Mouse (Mus musculus) midbrain, embryonic 13.5 days (tissue): ENCODE measurements around the gene Man1a2. TPM values are rescaled to one million over a fixed set of nuclear protein-coding genes. Genes with fewer than 3 reads are reported as not detected.

Experiments
- ATAC-seq: fragments of 200-750 bp; cut with Nextera tagmentation; 2 replicates; pipeline ENCODE4 v1.8.0; 2017; ENCODE audit warnings: mild to moderate bottlenecking, moderate TSS enrichment, moderate library complexity
- H3K27ac ChIP-seq: fragments of 300-500 bp; sonication (generic); 2 replicates; pipeline ENCODE4 v1.5.1; 2015; ENCODE audit warnings: inconsistent platforms, mild to moderate bottlenecking, moderate library complexity
- H3K27me3 ChIP-seq: fragments of 300-500 bp; sonication (generic); 2 replicates; pipeline ENCODE4 v1.6.1; 2015; ENCODE audit warnings: mild to moderate bottlenecking, inconsistent platforms
- H3K36me3 ChIP-seq: fragments of 300-500 bp; sonication (generic); 2 replicates; pipeline ENCODE4 v1.6.1; 2015; ENCODE audit warnings: mild to moderate bottlenecking, inconsistent platforms
- H3K4me1 ChIP-seq: fragments of 300-500 bp; sonication (generic); replicated peaks from 2 replicates; pipeline ENCODE4 v1.6.1; 2015; ENCODE audit warnings: inconsistent platforms
- H3K4me2 ChIP-seq: fragments of 300-500 bp; sonication (generic); replicated peaks from 2 replicates; pipeline ENCODE4 v1.6.1; 2015; ENCODE audit warnings: moderate library complexity, mild to moderate bottlenecking, inconsistent platforms
- H3K4me3 ChIP-seq: fragments of 300-500 bp; sonication (generic); replicated peaks from 2 replicates; pipeline ENCODE4 v1.5.1; 2015; ENCODE audit warnings: mild to moderate bottlenecking, inconsistent platforms
- H3K9ac ChIP-seq: fragments of 300-500 bp; sonication (generic); replicated peaks from 2 replicates; pipeline ENCODE4 v1.6.1; 2015; ENCODE audit warnings: mild to moderate bottlenecking, inconsistent platforms
- H3K9me3 ChIP-seq: fragments of 300-500 bp; sonication (generic); 2 replicates; pipeline ENCODE4 v1.6.1; 2016; ENCODE audit warnings: mild to moderate bottlenecking, inconsistent platforms
- WGBS: fragments of 180-500 bp; shearing (Covaris S2); methylation state at CpG from one replicate; pipeline ENCODE4 v1.1.7; 2015; 5-methylcytosine and 5-hydroxymethylcytosine counted together
- polyA plus RNA-seq: library from polyadenylated mRNA; unstranded; fragments of >200 nt; fragmentation: Nextera tagmentation; extraction: Ambion mirVana; gene quantifications from 2 replicates; pipeline ENCODE4 v1.2.1, GENCODE M21; 2015

The Man1a2 gene
- polyA plus RNA-seq, 1 experiment from 2014 or later = 46.9 TPM

DNA sequence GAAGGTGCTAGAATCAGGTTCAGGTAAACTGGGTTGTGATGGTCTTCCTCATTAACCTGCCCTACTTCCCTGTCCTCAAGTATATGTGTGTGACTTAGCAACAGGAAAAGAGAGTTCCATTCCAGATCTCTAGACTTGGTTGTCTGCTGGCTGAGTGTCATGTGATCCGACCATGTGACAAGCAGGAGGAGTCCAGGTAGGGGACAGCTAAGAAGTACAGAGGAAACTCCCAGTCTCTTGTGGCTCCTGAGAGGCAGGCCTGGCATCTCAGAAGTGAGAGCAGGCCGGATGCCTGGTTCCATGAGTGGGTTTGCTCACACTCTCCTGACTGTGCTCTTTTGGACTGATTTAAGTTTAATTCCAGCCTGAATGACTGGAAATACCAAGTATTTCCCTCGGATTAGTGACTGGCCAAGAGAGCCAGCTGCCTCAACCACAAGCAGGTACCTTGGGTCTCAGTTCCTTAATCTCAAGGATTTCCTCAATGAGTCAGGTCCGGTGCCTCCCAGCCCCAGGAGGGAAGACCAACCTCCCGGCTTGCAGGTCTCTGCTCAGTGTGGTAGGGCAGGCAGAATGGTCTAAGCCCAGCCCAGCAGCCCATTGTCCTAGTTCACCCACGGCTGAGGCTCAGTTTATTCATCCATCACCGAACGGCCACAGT lies 170.1 kb downstream of the Man1a2 start:
- H3K27me3 ChIP-seq = no peaks in the 10 kb centered on the region
- no peak for ATAC-seq
- H3K4me3 ChIP-seq = no peak overlapping the region
- 78% methylated on average over 8 of the region's 8 CpGs for WGBS
- H3K9me3 ChIP-seq = no peaks in the 10 kb centered on the region
- no peak overlapping the region for H3K9ac ChIP-seq
- H3K4me2 ChIP-seq = no peak overlapping the region
- no peaks in the 10 kb centered on the region for H3K4me1 ChIP-seq
- no peak overlapping the region for H3K27ac ChIP-seq
- no peaks in the 10 kb centered on the region for H3K36me3 ChIP-seq

Other genes with a start within 250 kb of the Man1a2 start
- gene Tent5c, start 196.2 kb downstream of the Man1a2 start, polyA plus RNA-seq = 3.9 and 4.8 TPM in 2 replicates
- gene Vtcn1, start 140.0 kb upstream of the Man1a2 start, polyA plus RNA-seq = not detected in 2 replicates
- gene Trim45, start 236.7 kb upstream of the Man1a2 start, polyA plus RNA-seq = 7.9 and 8.3 TPM in 2 replicates